Mouse (Mus musculus) CD4-positive naive resting alpha-beta T cell, adult 76 days (primary cell): Measurements from ENCODE around the gene Olfr1201. TPM values are rescaled to one million over a fixed set of nuclear protein-coding genes. Genes with fewer than 3 reads are reported as not detected.

Experiments
- total RNA-seq: library from RNA; stranded (reverse); gene quantifications from one replicate; pipeline ENCODE4 v1.2.4, GENCODE M21; 2023

The Olfr1201 gene
- not detected for total RNA-seq

DNA sequence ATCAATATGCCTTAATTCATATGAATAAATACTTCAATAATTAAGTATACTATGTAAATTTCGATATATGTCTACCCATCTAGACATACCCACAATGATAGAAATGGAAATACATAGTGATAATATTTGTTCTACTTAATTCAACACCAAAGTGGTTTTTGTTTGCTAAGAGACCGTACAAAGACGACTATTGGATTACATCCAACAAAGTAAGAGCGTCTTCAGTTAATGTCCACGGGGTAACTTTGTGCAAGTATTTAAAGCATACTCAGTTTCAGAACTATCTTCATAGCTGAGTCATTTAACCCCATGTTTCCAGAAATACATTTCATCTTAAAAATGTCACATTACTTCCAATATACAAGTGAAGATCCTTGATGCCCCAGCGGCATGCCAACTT lies at the start of gene Olfr1201:
Olfr1201 (plus strand) TSS at position 301 of the 400 bp plus-strand sequence.

GRCm38 (mm10) chr2:88751270-88751669 lies 41.6 kb upstream of the Olfr1201 start, which contains the start of gene Olfr1198:
Gene Olfr1198 (minus strand): TSS chr2:88751370.

GRCm38 (mm10) chr2:88760369-88760768 lies 32.5 kb upstream of the Olfr1201 start, which contains the start of gene Olfr1199:
Gene Olfr1199 (minus strand): TSS chr2:88760469.

GRCm38 (mm10) chr2:88770388-88770787 lies 22.4 kb upstream of the Olfr1201 start, which contains the start of gene Olfr1200:
Gene Olfr1200 (minus strand): TSS chr2:88770488.

DNA sequence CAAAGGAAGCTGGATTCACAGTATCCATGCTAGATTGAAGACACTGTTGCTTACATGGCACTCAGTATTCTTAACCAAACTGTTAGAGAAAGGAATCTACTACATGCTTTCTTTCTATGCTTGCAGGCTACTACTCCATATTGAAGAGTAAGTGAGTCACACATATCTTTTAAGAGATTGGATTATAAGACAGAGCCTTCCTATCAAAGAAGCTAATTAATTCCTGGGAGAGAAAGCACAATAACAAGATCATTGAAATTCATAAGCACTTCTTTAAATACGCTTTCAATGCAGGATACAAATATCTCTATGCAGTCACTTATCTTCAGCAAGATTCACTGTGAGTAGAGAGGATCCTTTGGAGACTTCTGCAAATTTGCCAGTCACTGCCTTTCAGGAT lies 21.4 kb downstream of the Olfr1201 start, which contains the start of gene Olfr1202:
Olfr1202 (plus strand) TSS at position 301 of the 400 bp plus-strand sequence.

DNA sequence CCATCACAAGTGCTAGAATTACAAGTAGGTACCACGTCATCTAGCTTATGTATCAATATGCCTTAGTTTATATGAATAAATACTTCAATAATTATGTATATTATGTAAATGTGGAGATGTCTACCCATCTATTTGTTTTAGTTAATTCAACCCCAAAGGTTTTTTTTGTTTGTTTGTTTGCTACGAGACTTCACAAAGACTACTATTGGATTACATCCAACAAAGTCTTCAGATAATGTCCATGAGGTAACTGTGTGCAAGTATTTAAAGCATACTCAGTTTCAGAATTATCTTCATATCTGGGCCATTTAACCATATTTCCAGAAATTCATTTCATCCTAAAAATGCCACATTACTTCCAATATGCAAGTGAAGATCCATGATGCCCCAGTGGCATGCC lies 36.6 kb downstream of the Olfr1201 start, which contains the start of gene Olfr1205:
Olfr1205 (plus strand) TSS at position 301 of the 400 bp plus-strand sequence.

Other genes with a start within 250 kb of the Olfr1201 start
- gene Olfr1188, start 236.1 kb upstream of the Olfr1201 start, total RNA-seq = not detected
- not detected for gene Olfr1189, start 206.6 kb upstream of the Olfr1201 start, total RNA-seq
- not detected for gene Olfr1191-ps1, start 152.5 kb upstream of the Olfr1201 start, total RNA-seq
- gene Olfr1192-ps1, start 144.5 kb upstream of the Olfr1201 start, total RNA-seq = not detected
- not detected for gene Olfr1193, start 117.4 kb upstream of the Olfr1201 start, total RNA-seq
- gene Olfr1195, start 103.8 kb upstream of the Olfr1201 start, total RNA-seq = not detected
- gene Olfr1196, start 88.4 kb upstream of the Olfr1201 start, total RNA-seq = not detected
- not detected for gene Olfr1197, start 60.7 kb upstream of the Olfr1201 start, total RNA-seq
- not detected for gene Olfr1198, start 41.7 kb upstream of the Olfr1201 start, total RNA-seq
- gene Olfr1199, start 32.6 kb upstream of the Olfr1201 start, total RNA-seq = not detected
- gene Olfr1200, start 22.5 kb upstream of the Olfr1201 start, total RNA-seq = not detected
- not detected for gene Olfr1202, start 21.5 kb downstream of the Olfr1201 start, total RNA-seq
- not detected for gene Olfr1205, start 36.7 kb downstream of the Olfr1201 start, total RNA-seq
- not detected for gene Olfr1204, start 56.3 kb downstream of the Olfr1201 start, total RNA-seq
- gene Olfr1206, start 70.2 kb downstream of the Olfr1201 start, total RNA-seq = not detected
- not detected for gene Olfr1208, start 109.3 kb downstream of the Olfr1201 start, total RNA-seq
- not detected for gene Olfr1209, start 122.1 kb downstream of the Olfr1201 start, total RNA-seq
- not detected for gene Olfr1211, start 145.1 kb downstream of the Olfr1201 start, total RNA-seq
- gene Olfr1212, start 160.9 kb downstream of the Olfr1201 start, total RNA-seq = not detected
- gene Gm13762, start 187.2 kb downstream of the Olfr1201 start, total RNA-seq = not detected
- gene Olfr1214, start 199.6 kb downstream of the Olfr1201 start, total RNA-seq = not detected
- gene Olfr1215, start 213.9 kb downstream of the Olfr1201 start, total RNA-seq = not detected
- gene Olfr1216, start 225.3 kb downstream of the Olfr1201 start, total RNA-seq = not detected
- not detected for gene Olfr1217, start 239.0 kb downstream of the Olfr1201 start, total RNA-seq